ENCODE assay signal across 19 mouse cellular contexts in genomic region chr4:140891525-140892162, GRCm38 (mm10). TPM values are rescaled to one million over a fixed set of nuclear protein-coding genes. Genes with fewer than 3 reads are reported as not detected.
DNase-seq lines count a peak whose midpoint lies in the region; ATAC-seq and TF ChIP-seq lines count a peak whose summit lies in the region.
"Had no signal": no experiment of that assay in that cellular context is flagged by ENCODE, and none has a peak within 500 bp of the region (broad histone marks: within the 10 kb centered on the region; RNA-seq: fewer than 3 reads in every experiment).

No protein-coding gene starts in this region.

- ATAC-seq in intestine, embryonic 14.5 days (replicated peaks; ENCODE audit: low FRiP score, low TSS enrichment, low read depth): no peak
- no peak for ATAC-seq in intestine, postnatal 0 days
- ATAC-seq: activated CD4-positive, CD25-positive, alpha-beta regulatory T cell, adult 4 months; forebrain, embryonic 15.5 days; Patski had no signal

- peaks cover 7% of the 10 kb centered on the region; the same call in 1 of the 2 replicates for H3K9me3 ChIP-seq in intestine, embryonic 14.5 days (ENCODE audit: control insufficient read depth, low read length)
- no peaks in the 10 kb centered on the region for H3K9me3 ChIP-seq in intestine, postnatal 0 days (ENCODE audit: control insufficient read depth)

- H3K36me3 ChIP-seq in intestine, embryonic 14.5 days (ENCODE audit: control insufficient read depth, insufficient read depth, low read length): no peaks in the 10 kb centered on the region
- no peaks in the 10 kb centered on the region for H3K36me3 ChIP-seq in intestine, postnatal 0 days (ENCODE audit: control insufficient read depth, insufficient read depth)
- H3K36me3 ChIP-seq: embryonic facial prominence, embryonic 10.5 days; forebrain, embryonic 15.5 days; heart, embryonic 12.5 days; hindbrain, embryonic 15.5 days had no signal

- no peak overlapping the region for H3K9ac ChIP-seq in intestine, embryonic 14.5 days (ENCODE audit: low read length)
- H3K9ac ChIP-seq in intestine, postnatal 0 days (ENCODE audit: low read depth, low read length): no peak overlapping the region
- H3K9ac ChIP-seq: forebrain, embryonic 15.5 days; heart, embryonic 12.5 days; hindbrain, embryonic 15.5 days had no signal

- H3K4me3 ChIP-seq in gastrocnemius, adult 2 months: no peak overlapping the region
- no peak overlapping the region for H3K4me3 ChIP-seq in intestine, embryonic 14.5 days (ENCODE audit: low read depth, low read length)
- no peak overlapping the region for H3K4me3 ChIP-seq in intestine, postnatal 0 days (ENCODE audit: low read depth, low read length)
- H3K4me3 ChIP-seq: embryonic facial prominence, embryonic 10.5 days; forebrain, embryonic 15.5 days; heart, embryonic 12.5 days; hindbrain, embryonic 15.5 days had no signal

- H3K4me2 ChIP-seq in intestine, embryonic 14.5 days (ENCODE audit: low read length): no peak overlapping the region
- H3K4me2 ChIP-seq in intestine, postnatal 0 days (replicated peaks; ENCODE audit: low read depth): no peak overlapping the region
- H3K4me2 ChIP-seq: forebrain, embryonic 15.5 days; heart, embryonic 12.5 days; hindbrain, embryonic 15.5 days had no signal

- DNase-seq in gastrocnemius, adult 2 months: peak; percentile 13
- no peak for DNase-seq in gastrocnemius, postnatal 25 days
- peak; percentile 21 for DNase-seq in intestine, embryonic 14.5 days (ENCODE audit: low spot score)
- peak; percentile 0 for DNase-seq in right cerebral cortex, postnatal 4 days
- no peak for DNase-seq in right cerebral cortex, postnatal 36 days (ENCODE audit: low spot score in 2 of 2)
- no peak for DNase-seq in left cerebral cortex, postnatal 4 days
- DNase-seq: adrenal gland, postnatal 36 days; cerebellum, adult 2 months; cerebellum, postnatal 10 days; heart, adult 18-20 months had no signal

- intact Hi-C loops in gastrocnemius, adult 2 months (cut with DNase I): no loop called here
- intact Hi-C loops in left cerebral cortex, postnatal 4 days (cut with DNase I): no loop called here

- 92% methylated on average over 14 of the region's 14 CpGs for WGBS in intestine, embryonic 14.5 days
- 94% methylated on average over 14 of the region's 14 CpGs for WGBS in intestine, postnatal 0 days

- H3K4me1 ChIP-seq in intestine, embryonic 14.5 days (replicated peaks; ENCODE audit: control insufficient read depth, insufficient read depth, low read length): no peaks in the 10 kb centered on the region
- H3K4me1 ChIP-seq in intestine, postnatal 0 days (replicated peaks; ENCODE audit: control insufficient read depth, insufficient read depth, low read length): no peaks in the 10 kb centered on the region
- H3K4me1 ChIP-seq: embryonic facial prominence, embryonic 10.5 days; forebrain, embryonic 15.5 days; heart, embryonic 12.5 days; hindbrain, embryonic 15.5 days had no signal

- H3K27me3 ChIP-seq in intestine, embryonic 14.5 days (replicated peaks; ENCODE audit: control insufficient read depth, insufficient read depth, low read length): no peaks in the 10 kb centered on the region
- H3K27me3 ChIP-seq in intestine, postnatal 0 days (replicated peaks; ENCODE audit: control insufficient read depth, insufficient read depth, low read length): no peaks in the 10 kb centered on the region
- H3K27me3 ChIP-seq: forebrain, embryonic 15.5 days; heart, embryonic 12.5 days; hindbrain, embryonic 15.5 days; Patski had no signal

- no peak for TF ChIP-seq CTCF in gastrocnemius, adult 2 months (IDR thresholded peaks at IDR 0.05)
- no peak for TF ChIP-seq CTCF in intestine, postnatal 0 days (IDR thresholded peaks at IDR 0.05; ENCODE audit: low read depth)

- H3K27ac ChIP-seq in gastrocnemius, adult 2 months: no peak overlapping the region
- no peak overlapping the region for H3K27ac ChIP-seq in intestine, embryonic 14.5 days (ENCODE audit: low read depth)
- H3K27ac ChIP-seq in intestine, postnatal 0 days (ENCODE audit: low read depth, low read length): no peak overlapping the region
- H3K27ac ChIP-seq: embryonic facial prominence, embryonic 10.5 days; forebrain, embryonic 15.5 days; hindbrain, embryonic 15.5 days had no signal

RNA-seq across cellular contexts. Expression of gene Padi2, which starts 14.5 kb away (rescaled TPM):
- 100 to 1,000 TPM in 1 of 2 experiments, 10 to 100 TPM in 1; 77.0 to 273 TPM for total RNA-seq in gastrocnemius, adult 2 months (2021)
- total RNA-seq in gastrocnemius, postnatal 25 days (2021): 100 to 1,000 TPM; 148 to 165 TPM
- polyA plus RNA-seq in intestine, embryonic 14.5 days (2014; fragmentation: Nextera tagmentation; extraction: Ambion mirVana): 1.9 and 2.5 TPM in 2 replicates
- 1.1 and 1.2 TPM in 2 replicates for polyA plus RNA-seq in intestine, postnatal 0 days (2015; fragmentation: Nextera tagmentation; extraction: Ambion mirVana)
- 1 to 10 TPM; 1.2 TPM for total RNA-seq in left cerebral cortex, postnatal 4 days (2021)

RNA-seq across cellular contexts. Expression of gene Padi1, which starts 46.1 kb away (rescaled TPM):
- total RNA-seq in gastrocnemius, adult 2 months (2021): under 1 TPM in 1 of 2 experiments, not detected in 1; 0.22 TPM
- under 1 TPM; 0.08 to 0.11 TPM for total RNA-seq in gastrocnemius, postnatal 25 days (2021)
- 0.16 TPM in 1 of 2 replicates, not detected in the other for polyA plus RNA-seq in intestine, embryonic 14.5 days (2014; fragmentation: Nextera tagmentation; extraction: Ambion mirVana)
- 0.37 and 0.47 TPM in 2 replicates for polyA plus RNA-seq in intestine, postnatal 0 days (2015; fragmentation: Nextera tagmentation; extraction: Ambion mirVana)
- under 1 TPM in 1 of 2 experiments, not detected in 1; 0.08 TPM for total RNA-seq in left cerebral cortex, postnatal 4 days (2021)
- total RNA-seq: adrenal gland, adult 18-20 months; adrenal gland, postnatal 36 days; heart, postnatal 25 days had no signal
- polyA plus RNA-seq: forebrain, embryonic 15.5 days had no signal

Comparison
In these comparisons a context has a peak if more than half of its experiments do, and no peak if none do; other contexts are left out.
1. DNase-seq: peak in gastrocnemius, adult 2 months (single experiment), intestine, embryonic 14.5 days (single experiment) and right cerebral cortex, postnatal 4 days (single experiment); none in gastrocnemius, postnatal 25 days (single experiment), right cerebral cortex, postnatal 36 days (0 of 2) and left cerebral cortex, postnatal 4 days (single experiment).
2. RNA of gene Padi2, which starts 14.5 kb away (total RNA-seq): 77.0 to 273 TPM in gastrocnemius, adult 2 months and 148 to 165 TPM in gastrocnemius, postnatal 25 days; 1.2 TPM in left cerebral cortex, postnatal 4 days; every median in the first group is over 10 times any median in the second.